Mouse (Mus musculus): ENCODE results near the gene Dnaaf3.
"Not testable (repeated sequence)": the region's sequence is repeated elsewhere in the genome, so short reads cannot be mapped to it uniquely, and the experiment has no call there.

The Dnaaf3 gene

DNA sequence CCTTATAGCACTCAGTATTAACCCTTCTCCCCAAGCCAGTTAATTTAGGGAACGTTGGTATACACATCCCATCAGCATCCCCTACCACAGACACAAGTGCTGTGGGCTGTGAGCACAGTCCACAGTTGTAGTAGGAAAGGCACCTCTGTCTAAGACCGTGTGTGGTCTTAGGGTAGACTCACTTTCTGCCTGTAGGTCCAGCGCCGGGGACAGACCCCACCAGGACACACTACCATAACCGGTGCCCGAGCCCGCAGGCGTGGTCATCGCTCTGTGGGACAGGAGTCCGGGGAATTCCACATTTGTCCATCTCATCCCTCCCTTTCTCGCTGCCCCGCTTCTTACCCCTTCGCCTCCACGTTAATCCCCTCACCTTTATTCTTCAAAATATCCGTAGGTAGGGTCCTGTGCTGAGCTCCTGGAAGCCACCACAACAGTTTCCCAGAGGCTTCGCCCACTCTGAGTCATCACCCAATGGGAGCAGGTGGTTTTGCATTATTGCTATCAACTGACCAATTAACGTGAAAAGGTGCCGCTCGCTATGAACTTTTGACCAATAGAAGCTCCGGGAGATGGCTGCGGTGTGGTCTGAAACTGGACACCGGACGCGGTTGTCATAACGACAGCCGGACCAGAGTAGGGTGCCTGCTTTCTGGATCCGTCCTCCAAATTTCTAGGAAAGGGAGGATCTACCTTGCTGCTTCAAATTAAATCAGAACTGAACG, at the start of gene Dnaaf3:
Gene Dnaaf3 (minus strand): TSS at position 449 of the 725 bp plus-strand sequence.
- no peak for DNase-seq

DNA sequence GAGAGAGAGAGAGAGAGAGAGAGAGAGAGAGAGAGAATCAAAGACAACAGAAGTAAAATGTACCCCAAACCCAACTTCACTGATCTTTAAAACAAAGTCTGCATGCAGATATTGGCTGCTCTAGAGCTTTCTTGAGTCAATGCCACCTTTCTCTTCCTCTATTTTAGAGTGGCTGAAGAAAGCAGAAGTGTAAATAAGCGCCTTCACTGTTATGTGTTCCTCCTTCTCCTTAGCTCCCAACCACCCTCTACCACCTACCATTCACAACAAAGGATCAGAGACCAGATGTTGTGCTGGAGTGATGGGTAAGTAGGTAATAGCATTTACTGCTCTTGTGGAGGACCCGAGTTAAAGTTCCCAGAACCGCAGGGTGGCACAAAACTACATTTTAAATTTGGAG, 49.2 kb upstream of the Dnaaf3 start:
- not testable (repeated sequence) for DNase-seq

DNA sequence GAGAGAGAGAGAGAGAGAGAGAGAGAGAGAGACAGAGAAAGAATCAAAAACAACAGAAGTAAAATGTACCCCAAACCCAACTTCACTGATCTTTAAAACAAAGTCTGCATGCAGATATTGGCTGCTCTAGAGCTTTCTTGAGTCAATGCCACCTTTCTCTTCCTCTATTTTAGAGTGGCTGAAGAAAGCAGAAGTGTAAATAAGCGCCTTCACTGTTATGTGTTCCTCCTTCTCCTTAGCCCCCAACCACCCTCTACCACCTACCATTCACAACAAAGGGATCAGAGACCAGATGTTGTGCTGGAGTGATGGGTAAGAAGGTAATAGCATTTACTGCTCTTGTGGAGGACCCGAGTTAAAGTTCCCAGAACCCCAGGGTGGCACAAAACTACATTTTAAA, 40.1 kb upstream of the Dnaaf3 start:
- DNase-seq, result not testable (repeated sequence)

DNA sequence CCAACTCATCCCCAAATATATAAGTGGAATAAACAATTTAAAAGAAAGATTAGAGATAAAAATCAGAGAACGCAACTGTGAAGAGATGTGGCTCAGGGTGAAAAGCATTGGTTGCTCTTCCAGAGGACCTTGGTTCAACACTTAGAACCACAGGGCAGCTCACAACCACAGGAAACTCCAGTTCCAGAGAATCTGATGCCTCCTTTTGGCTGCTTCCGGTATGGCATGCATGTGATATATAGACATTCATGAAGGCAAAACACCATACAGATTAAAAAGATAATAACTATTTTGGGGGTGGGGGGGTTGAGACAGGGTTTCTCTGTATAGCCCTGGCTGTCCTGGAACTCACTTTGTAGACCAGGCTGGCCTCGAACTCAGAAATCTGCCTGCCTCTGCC, 30.4 kb upstream of the Dnaaf3 start:
- no peak for DNase-seq

DNA sequence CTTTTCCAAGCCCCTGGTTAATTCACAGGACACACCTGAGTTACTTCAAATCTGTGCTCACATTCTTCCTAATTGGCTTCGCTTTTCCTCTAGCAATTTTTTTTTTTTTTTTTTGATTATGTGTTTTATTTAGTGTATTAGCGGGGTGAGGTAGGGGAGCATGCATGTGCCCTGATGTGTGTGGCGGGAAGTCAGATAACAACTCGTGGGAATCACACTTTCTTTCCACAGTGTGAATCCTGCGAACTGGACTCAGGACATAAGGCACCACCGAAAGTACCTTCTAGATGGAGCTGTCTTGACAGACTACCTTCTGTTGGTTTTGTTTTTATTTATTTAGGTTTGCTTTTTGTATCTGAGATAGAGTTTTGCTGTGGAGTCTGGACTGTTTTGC, 24.9 kb upstream of the Dnaaf3 start:
- no peak for DNase-seq

- DNase-seq, result peak; percentile 43 to 49
These were observed 24.3 kb upstream of the Dnaaf3 start for GRCm38 (mm10) chr7:4556256-4557166.

GRCm38 (mm10) chr7:4547221-4547641, 15.0 kb upstream of the Dnaaf3 start, which contains the start of gene Syt5:
Syt5 (minus strand) TSS chr7:4547541.
- DNase-seq, result no peak

- no peak for DNase-seq
These were observed 14.4 kb upstream of the Dnaaf3 start for GRCm38 (mm10) chr7:4546591-4547131.

DNA sequence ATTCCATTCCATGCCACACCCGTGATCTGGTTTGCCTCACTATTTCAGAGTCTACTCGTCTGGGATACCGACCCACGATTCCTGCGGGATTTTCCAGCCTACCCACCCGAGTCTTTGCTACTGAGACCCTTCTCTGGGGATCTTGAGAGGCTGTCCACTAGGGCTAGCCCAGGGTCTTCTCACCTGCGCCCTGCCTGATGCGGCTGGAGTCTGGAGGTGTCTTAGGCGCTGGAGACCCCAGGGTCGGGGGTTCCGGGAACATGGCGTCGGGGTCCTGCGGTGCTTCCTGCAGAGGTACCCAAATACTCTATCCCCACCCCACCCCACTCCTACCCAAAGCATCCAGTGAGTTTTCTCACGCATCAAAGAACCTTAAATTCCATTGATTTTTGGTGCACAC, 13.8 kb upstream of the Dnaaf3 start:
- DNase-seq, result no peak

GRCm38 (mm10) chr7:4542013-4542412, 9.8 kb upstream of the Dnaaf3 start:
- no peak for DNase-seq

DNA sequence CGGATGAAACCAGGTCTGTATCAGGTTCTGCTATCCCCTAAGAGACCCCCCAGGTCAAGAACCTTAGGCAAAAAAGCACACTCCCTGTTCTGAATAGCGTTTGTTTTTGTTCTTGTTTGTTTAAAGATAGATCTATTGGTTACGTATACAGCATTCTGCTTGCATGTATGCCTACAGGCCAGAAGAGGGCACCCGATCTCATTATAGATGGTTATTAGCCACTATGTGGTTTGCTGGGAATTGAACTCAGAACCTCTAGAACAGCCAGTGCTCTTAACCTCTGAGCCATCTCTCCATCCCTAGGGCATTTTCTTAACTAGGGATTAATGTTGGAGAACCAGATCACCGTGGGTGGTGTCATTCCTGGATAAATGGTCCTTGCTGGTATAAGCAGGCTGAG, 9.1 kb upstream of the Dnaaf3 start:
- DNase-seq, result no peak

GRCm38 (mm10) chr7:4539019-4539418, 6.8 kb upstream of the Dnaaf3 start:
- no peak for DNase-seq

DNA sequence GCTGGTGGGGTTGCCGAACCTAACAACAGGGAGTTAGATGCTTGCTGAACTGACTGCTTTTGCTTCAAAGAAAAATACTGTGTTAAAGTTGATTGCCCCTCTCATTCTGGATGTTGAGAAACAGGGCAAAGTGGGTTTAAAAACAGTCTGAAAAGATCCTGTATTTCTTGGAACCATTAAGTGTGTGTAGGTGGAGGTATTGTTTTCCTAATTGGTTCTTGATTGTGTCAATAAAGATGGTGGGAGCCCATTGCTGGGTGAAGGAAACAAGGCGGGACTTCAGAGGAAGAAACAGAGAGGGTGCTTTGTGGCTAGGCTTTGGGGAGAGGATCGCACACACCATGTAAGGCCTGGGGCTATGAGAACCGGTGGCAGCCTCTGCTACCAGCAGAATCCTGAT, 4.9 kb upstream of the Dnaaf3 start:
- DNase-seq, result no peak

DNA sequence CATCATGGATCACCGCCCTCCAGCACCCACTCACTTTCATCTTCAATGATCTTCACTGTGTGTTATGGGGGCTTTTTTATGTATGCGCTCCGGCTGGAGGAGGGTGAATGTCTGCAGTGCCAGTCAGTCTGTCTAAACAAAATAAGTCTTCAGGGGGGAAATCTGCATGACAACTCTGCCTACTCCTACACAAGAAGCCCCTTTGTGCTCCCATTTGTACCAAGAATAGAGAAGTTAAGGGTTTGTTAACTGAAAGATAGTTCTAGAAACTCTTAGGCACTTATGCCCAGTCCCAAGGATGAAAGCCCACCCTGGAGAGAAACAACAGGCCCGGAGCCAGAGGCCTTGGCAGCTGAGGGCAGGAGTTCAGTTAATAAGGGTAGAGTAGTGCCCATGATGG, 4.1 kb upstream of the Dnaaf3 start:
- DNase-seq, result no peak

- not testable (repeated sequence) for DNase-seq
These were observed 2.1 kb downstream of the Dnaaf3 start for GRCm38 (mm10) chr7:4530166-4530565.

- DNase-seq, result no peak
These were observed 5.0 kb downstream of the Dnaaf3 start for GRCm38 (mm10) chr7:4527302-4527689.

DNA sequence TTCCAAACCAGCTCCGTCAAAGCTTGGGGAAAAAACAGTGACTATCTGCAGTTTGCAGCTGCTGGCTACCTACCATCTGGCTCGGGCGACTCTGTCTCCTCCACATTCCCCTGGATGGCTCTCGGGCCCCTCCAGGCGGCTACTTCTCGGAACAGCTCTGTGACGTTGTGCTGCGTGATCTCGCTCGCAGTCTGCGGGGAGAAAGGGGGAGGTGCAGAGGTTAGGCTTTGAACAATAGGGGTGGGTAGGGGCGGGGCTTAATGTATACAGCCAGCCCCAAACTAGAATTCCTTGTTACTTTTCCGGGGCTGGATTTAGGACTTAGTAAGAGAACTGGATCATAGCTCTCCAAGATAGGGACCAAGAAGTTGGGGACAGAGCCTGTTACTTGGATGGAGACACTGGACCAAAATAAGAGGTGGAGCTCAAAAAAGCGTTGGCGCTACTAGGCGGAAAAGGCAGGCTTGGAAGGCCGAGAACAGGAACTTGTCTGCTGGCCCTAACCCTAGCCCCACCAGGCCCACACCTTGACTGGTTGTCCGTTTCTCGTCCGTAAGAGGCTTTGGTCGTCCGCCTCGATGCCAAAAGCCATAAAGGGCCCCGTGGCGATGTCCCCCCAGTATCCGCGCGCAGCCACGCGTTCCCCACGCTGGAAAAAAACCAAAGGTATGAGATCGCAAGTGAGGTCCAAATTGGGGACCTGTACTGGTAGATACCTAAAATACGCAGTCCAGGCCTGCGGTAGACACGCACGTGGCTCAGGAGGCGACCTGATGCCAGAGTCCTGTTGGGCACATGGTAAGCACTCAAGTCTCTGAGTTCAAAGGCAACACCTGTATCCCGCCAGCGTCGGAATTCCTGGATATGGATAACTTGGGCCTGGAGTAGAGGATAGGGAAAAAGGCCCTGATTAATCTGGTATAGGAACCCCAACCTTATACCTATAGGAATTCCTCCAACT, 5.6 kb downstream of the Dnaaf3 start:
- peak; percentile 60 to 62 for DNase-seq

DNA sequence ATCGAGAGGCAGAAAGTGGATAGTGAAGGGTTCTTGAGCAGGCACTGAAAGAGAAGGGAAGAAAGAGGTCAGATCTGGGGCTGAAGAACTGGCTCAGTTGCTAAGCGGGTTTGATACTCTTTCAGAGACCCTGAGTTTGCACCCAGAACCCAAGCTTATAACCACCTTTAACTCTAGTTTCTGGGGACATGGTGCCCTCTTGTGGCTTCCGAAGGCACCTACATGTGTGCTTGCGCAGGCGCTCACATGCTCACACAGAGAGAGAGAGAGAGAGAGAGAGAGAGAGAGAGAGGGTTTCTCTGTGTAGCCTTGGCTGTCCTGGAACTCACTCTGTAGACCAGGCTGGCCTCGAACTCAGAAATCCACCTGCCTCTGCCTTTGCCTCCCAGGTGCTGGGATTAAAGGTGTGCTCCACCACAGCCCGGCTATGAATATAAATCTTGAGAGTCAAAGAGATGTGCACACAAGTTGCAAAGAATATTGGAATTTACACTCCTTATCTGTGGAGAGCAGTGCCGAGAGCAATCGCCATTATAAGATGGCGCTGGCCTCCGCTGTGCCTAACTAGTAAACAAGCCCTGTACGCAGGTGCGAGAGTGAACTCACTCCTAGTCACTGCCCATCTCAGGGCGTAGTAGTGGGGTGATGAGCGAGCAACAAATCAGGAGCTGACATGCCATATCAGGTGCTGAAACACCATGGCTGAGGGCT, 7.9 kb downstream of the Dnaaf3 start, which contains the start of gene Tnni3:
Gene Tnni3 (minus strand): TSS at position 18 of the 711 bp plus-strand sequence.
- DNase-seq, result not testable (repeated sequence)

- DNase-seq, result no peak
These were observed 8.8 kb downstream of the Dnaaf3 start for GRCm38 (mm10) chr7:4523205-4524130.

DNA sequence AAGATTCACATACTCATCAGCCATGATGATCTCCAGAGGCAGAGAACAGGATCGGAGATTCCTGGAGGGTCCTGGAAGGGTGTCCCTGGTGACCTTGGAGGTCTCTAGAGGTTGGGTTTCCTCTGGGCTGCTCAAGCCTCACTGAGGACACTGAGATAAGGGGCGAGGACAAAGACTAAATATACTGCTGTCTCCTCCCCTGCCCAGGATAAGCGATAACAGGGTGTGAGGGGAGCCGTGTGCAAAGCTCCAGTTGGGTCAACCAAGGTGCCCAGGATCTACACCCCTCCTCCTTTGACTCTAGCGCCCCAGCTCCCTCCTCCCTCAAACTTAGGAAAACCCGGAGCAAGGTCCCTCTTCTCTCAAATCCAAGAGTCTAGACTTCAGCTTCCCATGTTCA, 10.0 kb downstream of the Dnaaf3 start:
- no peak for DNase-seq

Data from thymus, adult 18-20 months (tissue).